Mouse (Mus musculus): ENCODE results near the gene Mxd4.

Gene Mxd4

GRCm38 (mm10) chr5:34174021-34174420 lies 13.5 kb downstream of the Mxd4 start:
- peak; percentile 11 to 25 for DNase-seq (ENCODE audit: inconsistent age in 2 of 2, low spot score in 1 of 2)

- peak; percentile 34 to 55 for DNase-seq (ENCODE audit: inconsistent age in 2 of 2, low spot score in 1 of 2)
Measured at GRCm38 (mm10) chr5:34170726-34171125, 16.8 kb downstream of the Mxd4 start.

GRCm38 (mm10) chr5:34169954-34170353 lies 17.6 kb downstream of the Mxd4 start:
- DNase-seq (ENCODE audit: inconsistent age in 2 of 2, low spot score in 1 of 2): no peak

- DNase-seq (ENCODE audit: inconsistent age in 2 of 2, low spot score in 1 of 2): peak; percentile 99
Measured at GRCm38 (mm10) chr5:34168950-34169891, 18.3 kb downstream of the Mxd4 start, which contains the start of the genes Poln and Haus3. Gene Poln, minus strand, starts transcription at chr5:34169448. Gene Haus3, minus strand, starts transcription at chr5:34169527.

GRCm38 (mm10) chr5:34167857-34168256 lies 19.7 kb downstream of the Mxd4 start:
- peak in 1 of 2 experiments; percentile 16 for DNase-seq (ENCODE audit: inconsistent age in 2 of 2, low spot score in 1 of 2)

GRCm38 (mm10) chr5:34165793-34166192 lies 21.7 kb downstream of the Mxd4 start:
- no peak for DNase-seq (ENCODE audit: inconsistent age in 2 of 2, low spot score in 1 of 2)

GRCm38 (mm10) chr5:34148476-34148875 lies 39.0 kb downstream of the Mxd4 start:
- DNase-seq (ENCODE audit: inconsistent age in 2 of 2, low spot score in 1 of 2): no peak

- no peak for DNase-seq (ENCODE audit: inconsistent age in 2 of 2, low spot score in 1 of 2)
Measured at GRCm38 (mm10) chr5:34147554-34147953, 40.0 kb downstream of the Mxd4 start.

GRCm38 (mm10) chr5:34139751-34140150 lies 47.8 kb downstream of the Mxd4 start:
- peak; percentile 10 to 61 for DNase-seq (ENCODE audit: inconsistent age in 2 of 2, low spot score in 1 of 2)

- DNase-seq (ENCODE audit: inconsistent age in 2 of 2, low spot score in 1 of 2): no peak
Measured at GRCm38 (mm10) chr5:34132731-34133130, 54.8 kb downstream of the Mxd4 start.

- DNase-seq (ENCODE audit: inconsistent age in 2 of 2, low spot score in 1 of 2): no peak
Measured at GRCm38 (mm10) chr5:34124131-34124530, 63.4 kb downstream of the Mxd4 start.

Measured in adrenal gland, adult (tissue).